Mouse (Mus musculus): Measurements from ENCODE around the gene Ptges3l.

DNA sequence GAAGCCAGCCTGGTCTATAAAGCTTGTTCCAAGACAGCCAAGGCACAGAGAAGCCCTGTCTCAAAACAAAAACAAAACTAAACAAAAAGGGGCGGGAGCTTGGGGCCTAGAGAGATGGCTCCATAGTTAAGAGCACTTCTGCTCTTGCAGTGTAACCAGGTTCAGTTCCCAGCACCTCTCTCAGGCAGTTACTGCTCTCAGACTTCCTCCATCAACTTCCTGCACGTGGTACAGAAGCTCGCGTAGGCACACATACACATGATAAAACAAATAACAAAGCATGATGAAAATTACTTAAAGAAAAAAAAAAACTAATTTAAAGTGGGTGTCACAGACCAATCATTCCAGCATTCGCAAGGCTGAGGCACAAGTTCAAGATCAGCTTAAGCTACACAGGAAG lies 5.0 kb downstream of the Ptges3l start:
- TF ChIP-seq CTCF (IDR thresholded peaks at IDR 0.05; ENCODE audit: borderline replicate concordance, extremely low read depth, insufficient read depth, insufficient read length) = no peak
- TF ChIP-seq POLR2A (IDR thresholded peaks at IDR 0.05; ENCODE audit: borderline replicate concordance, extremely low read depth, insufficient read depth, insufficient read length, poor library complexity, severe bottlenecking) = no peak
